In the genomic region with DNA sequence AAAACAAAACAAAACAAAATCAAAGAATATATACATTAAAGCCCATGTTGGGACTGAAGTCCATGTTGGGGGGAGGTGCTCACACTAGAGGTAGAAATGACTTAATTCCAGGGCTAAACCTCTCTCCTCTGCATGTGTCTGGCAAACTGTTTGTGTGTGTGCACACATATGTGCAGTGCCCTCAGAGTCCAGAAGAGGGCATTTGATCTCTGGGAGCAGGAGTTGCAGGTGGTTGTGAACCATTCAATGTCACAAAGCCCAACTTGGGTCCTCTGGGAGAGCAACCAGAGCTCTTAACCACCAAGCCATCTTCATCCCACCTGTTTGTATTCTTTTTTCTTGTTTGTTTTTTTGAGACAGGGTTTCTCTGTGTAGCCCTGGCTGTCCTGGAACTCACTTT, we compare ENCODE assay signal across 1 mouse cellular context.
TF ChIP-seq lines count a peak whose summit lies in the region.

No protein-coding gene starts in this region.

TF ChIP-seq in ES-E14, 5 proteins besides CTCF, POLR2A, EP300 and RAD21:
- TF ChIP-seq CHD2 (IDR thresholded peaks at IDR 0.05; ENCODE audit: low read depth, low read length): no peak
- TF ChIP-seq ZC3H11A (IDR thresholded peaks at IDR 0.05; ENCODE audit: borderline replicate concordance, low read depth, low read length): no peak
